Mouse (Mus musculus): ENCODE measurements at regions not wholly inside any gene's neighbourhood (a gene's known extent, or its start where the extent isn't known, plus 50 kb on each side); places are given as distances from the start of the nearest gene placed in this dataset.

DNA sequence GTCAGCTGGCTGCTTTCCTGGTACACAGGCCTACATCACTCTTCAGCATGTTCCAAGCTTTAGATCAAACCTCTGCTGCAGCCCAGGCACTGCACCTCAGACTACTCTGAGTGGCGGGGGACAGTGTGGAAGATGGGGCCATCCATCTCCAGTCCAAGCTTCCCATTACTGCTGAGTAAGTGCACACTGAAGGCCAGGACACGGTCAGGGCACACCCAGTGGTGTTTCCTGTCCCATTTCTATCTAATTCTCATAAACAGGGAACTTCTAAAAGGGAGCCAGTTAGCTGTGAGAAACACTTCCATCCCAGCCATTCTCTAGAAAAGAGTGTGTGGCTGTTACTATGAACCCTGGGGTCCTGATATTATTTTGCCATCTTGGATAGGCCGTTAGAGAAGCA, 298.5 kb upstream of the Zfp637 start:
- no peak for DNase-seq
- intact Hi-C loops (cut with DNase I; ENCODE audit: low total_unique reads) = no loop called here

DNA sequence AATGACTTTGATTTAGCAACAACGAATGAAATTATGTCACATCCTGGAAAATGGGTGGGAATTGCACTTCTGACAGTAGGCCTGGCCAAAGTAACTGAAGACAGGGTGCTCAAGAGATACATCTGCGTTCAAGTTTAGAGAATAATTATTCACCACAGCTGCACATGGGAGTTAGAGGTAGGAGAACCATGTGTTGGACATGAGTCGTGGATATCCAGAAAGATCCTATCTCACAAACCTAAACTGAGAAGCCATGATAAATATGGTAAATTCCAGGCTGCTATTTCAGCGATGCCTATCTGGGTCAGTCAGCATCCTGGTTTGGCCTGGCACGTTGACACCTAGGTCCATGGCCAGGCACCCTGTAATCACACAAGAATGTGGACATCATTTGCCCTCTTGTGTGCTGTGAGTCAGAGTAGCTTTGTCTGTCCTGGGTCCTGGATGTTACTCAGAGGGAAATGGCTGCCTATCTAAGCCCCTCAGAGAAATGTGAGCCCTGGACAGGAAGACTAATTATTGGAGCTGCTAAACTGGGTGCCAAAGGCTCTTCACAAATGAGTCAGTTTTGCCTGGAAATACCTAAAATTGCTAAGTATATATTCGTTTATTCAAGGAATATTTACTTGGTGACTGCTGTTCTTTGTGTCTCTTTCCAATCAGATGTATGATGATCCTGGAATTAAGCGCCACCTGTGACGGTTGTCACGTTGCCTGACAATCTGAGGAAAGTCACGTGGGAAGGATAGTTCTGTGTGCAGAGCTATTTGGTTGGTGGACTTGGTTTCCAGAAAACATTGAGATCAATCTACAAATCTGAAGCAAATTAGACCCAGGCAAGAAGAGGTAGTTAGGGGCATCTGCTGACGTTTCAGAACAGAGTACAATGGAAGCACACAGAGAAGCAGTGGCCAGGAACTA, 296.4 kb upstream of the Zfp637 start:
- no peak for DNase-seq

GRCm38 (mm10) chr6:117550930-117551329, 290.1 kb upstream of the Zfp637 start:
- intact Hi-C loops (cut with DNase I; ENCODE audit: low total_unique reads) = no loop called here
- DNase-seq = no peak

More for the DNA sequence above, 296.4 kb upstream of the Zfp637 start:
- intact Hi-C loops (cut with DNase I; ENCODE audit: low total_unique reads) = no loop called here

DNA sequence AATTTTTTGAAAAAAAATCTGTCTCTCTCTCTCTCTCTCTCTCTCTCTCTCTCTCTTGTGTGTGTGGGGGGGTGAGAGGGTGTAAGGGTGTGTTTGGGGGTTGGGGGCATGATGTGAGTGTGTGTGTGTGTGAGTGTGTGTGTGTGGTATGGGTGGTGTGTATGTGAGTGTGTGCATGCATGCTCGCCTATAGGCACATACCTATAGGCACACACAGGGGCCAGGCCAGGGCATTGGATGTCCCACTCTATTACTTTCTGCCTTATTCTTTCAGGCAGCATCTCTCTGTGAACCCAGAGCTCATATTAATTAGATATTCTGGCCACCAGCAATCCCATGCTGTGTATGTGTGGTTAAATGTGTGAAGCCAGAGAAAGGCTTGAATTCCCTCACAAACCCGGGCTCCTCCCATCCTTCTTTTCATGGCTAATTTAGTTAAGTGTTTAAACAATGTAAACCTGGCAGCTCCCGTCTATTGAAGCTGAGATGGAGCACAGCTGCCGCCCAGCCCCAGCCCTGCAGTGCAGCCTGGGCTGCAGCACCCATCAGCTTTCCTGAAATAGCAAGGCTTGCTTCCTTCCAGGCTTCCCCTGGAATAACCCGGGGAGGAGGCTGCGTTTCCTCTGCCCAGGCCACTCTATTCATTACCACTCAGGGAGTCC, 288.8 kb upstream of the Zfp637 start:
- intact Hi-C loops (cut with DNase I; ENCODE audit: low total_unique reads) = no loop called here

DNA sequence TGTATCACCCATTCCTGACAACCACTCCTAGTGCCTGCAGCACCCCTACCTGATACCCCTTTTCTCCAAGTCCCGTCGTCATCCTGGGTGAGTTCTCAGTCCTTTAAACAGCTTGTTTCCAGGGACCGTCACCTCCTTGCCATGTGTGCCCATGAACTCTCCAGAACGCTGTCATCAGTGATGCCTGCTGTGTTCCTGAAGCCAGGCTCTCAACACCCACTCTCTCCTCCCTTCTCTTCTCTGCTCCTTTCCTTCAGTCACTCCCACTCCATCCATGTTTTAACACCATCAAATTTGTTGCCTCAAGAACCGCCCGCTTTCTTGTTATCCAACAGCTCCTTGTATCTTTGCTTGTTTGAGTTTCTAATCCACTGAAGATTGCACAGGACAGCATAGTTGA, 277.8 kb upstream of the Zfp637 start:
- intact Hi-C loops (cut with DNase I; ENCODE audit: low total_unique reads) = no loop called here
- DNase-seq = no peak

More for the DNA sequence above, 288.8 kb upstream of the Zfp637 start:
- peak; percentile 38 for DNase-seq

DNA sequence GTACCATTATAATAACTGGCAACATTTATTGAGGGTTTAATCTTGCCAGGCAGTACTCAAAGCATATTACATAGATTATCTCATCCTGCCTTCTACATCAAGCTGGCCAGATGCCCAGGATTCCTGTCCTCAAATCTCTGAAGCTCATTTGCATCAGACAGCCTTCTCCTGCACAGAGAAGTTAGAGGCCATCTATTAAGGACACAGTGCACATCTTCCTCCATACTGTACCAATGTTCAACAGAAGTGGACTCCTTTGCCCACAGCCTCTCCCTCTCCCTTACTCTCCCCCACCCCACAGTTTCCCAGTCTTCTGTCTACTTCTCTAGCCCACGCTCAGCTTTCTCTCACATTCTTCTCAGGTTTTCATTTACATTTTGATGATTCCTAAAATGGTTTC, 277.3 kb upstream of the Zfp637 start:
- intact Hi-C loops (cut with DNase I; ENCODE audit: low total_unique reads) = no loop called here
- DNase-seq = no peak

- intact Hi-C loops (cut with DNase I; ENCODE audit: low total_unique reads) = no loop called here
Measured at GRCm38 (mm10) chr6:117566786-117567185, 274.2 kb upstream of the Zfp637 start.

GRCm38 (mm10) chr6:117567691-117568090, 273.3 kb upstream of the Zfp637 start:
- intact Hi-C loops (cut with DNase I; ENCODE audit: low total_unique reads) = no loop called here
- DNase-seq = no peak

More at GRCm38 (mm10) chr6:117566786-117567185, 274.2 kb upstream of the Zfp637 start:
- DNase-seq = no peak

DNA sequence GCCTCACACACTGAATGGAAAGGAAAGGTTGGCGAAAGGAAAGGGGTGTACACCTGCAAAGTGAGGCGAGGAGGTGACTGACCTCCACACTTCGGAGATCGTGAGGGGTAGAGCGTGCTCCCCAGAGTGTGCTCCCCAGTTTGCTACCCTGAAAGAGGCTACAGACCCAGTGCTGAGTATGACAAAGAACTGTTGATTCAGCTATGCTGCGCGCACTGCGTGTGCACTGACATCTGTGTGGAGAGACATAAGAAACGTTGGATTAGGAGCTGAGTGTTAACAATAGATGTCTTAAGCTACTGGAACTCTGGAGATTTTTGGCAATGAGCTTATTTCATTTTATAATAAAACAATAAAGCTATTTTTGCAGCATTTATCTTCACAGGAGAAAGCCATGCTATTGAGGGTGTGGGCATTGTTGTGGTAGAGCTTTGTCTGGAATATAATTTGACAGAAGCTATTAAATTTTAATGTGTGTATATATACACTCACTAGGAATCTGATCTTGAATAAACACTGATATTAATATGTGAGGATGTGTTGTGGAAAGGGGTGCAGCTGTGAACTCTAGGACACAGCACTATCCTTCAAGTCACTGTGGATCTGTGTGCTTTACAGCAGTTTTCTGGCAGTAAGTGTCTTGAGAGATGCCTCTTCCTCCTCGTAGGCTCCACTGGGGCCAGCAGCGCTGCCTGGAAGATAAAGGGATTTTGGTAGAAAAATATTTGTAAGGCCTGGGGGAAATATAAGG, 271.2 kb upstream of the Zfp637 start:
- intact Hi-C loops (cut with DNase I; ENCODE audit: low total_unique reads) = no loop called here
- DNase-seq = no peak

- intact Hi-C loops (cut with DNase I; ENCODE audit: low total_unique reads) = no loop called here
- DNase-seq = no peak
Measured at GRCm38 (mm10) chr6:117570346-117570745, 270.6 kb upstream of the Zfp637 start.

DNA sequence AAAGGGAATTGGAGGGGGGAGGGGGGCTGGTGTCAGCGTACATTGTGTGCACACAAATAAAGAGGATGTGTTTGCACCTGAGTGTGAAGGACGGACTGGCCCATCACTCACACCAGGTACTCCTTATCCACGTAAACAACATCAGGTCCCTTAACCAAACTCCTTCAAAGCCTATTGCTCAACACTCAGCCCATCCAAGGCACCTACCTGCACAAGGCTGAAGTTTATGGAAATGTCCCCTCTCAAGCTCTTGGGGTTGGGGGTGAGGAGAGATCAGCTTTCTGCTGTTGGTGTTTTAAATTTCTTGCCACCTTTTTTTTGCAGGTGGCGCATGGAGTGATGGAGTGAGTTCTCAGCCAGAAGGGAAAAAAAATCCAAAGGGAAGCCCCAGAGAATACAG, 270.2 kb upstream of the Zfp637 start:
- no peak for DNase-seq
- intact Hi-C loops (cut with DNase I; ENCODE audit: low total_unique reads) = no loop called here

DNA sequence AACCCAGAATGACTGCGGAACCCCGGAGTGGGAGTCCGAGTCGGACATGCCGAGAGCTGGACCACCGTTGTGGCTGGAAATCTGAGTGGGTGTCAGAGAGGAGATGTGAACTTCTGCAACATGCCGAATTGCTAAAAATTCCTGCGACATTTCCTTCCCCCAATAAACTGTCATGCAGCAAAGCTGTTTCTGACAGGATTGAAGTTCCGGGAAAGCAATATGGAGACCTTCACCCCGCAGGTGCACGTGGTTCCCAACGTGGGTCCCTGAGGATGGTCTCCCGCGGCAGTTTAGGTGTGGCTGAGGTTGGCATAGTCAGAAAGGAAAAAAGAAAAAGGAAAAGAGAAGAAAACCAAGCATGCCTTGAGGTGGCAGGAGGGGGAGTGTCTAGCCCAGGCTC, 269.0 kb upstream of the Zfp637 start:
- DNase-seq = no peak
- intact Hi-C loops (cut with DNase I; ENCODE audit: low total_unique reads) = no loop called here

GRCm38 (mm10) chr6:117573371-117573770, 267.6 kb upstream of the Zfp637 start:
- DNase-seq = no peak
- intact Hi-C loops (cut with DNase I; ENCODE audit: low total_unique reads) = no loop called here

DNA sequence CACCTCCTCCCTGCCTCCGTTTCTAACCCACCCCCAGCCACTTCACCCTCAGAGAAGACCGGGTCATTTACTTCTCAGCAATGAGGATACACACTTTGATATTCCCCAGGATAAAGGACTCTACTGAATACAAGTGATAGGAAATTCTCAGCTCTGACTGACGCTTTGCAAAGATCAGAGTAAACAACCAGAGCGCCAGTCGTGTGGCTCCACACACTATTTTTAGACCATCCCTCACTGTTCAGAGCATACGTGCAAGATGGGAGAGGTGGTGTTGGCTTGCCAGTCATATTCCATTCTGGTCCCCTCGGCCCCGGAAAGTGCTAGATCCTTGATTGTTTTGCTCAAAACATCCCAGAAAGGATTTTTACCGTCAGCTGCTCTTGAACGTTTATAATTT, 266.8 kb upstream of the Zfp637 start:
- no peak for DNase-seq
- intact Hi-C loops (cut with DNase I; ENCODE audit: low total_unique reads) = no loop called here

GRCm38 (mm10) chr6:117575057-117575456, 265.9 kb upstream of the Zfp637 start:
- intact Hi-C loops (cut with DNase I; ENCODE audit: low total_unique reads) = no loop called here
- DNase-seq = no peak

DNA sequence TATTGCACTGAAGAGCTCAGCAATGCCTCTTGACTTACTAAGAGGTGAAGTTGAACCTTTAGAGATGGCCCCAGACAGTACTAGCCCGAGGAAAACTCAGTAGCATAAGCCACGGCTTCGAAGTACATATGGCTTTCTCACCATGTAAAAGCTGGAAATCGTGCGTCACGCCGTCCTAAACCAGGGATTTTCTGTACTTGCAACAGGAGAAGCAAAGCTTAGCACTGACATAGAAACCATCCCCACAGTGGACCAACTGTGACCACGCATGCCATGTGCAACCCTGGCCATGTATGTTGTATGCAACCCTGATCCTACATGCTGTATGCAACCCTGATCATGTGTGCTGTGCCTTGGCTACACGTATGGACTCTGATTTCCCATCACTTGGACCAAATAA, 265.0 kb upstream of the Zfp637 start:
- no peak for DNase-seq
- intact Hi-C loops (cut with DNase I; ENCODE audit: low total_unique reads) = no loop called here

GRCm38 (mm10) chr6:117577539-117578521, 263.1 kb upstream of the Zfp637 start:
- intact Hi-C loops (cut with DNase I; ENCODE audit: low total_unique reads) = no loop called here

GRCm38 (mm10) chr6:117580951-117581350, 260.0 kb upstream of the Zfp637 start:
- DNase-seq = no peak

More at GRCm38 (mm10) chr6:117577539-117578521, 263.1 kb upstream of the Zfp637 start:
- no peak for DNase-seq

DNA sequence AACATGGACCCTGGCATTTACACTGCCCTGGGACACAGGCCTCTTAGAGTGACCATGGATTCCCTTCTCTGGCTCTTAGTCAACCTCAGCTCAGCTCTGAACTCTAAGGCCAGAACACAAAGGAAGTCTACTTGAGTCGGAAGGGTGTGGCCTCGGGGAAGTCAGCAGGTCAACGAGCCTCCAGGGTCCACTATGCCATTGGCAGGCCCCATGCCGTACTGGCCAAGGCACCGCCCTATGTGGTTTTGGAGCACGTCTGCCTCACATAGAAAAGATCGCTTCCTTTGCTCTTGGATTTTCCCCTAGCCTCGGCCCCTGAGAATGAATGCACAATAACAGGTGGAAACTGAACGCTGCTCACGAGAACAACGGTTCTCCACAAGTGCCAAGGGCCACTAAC, 257.9 kb upstream of the Zfp637 start:
- DNase-seq = peak; percentile 52
- intact Hi-C loops (cut with DNase I; ENCODE audit: low total_unique reads) = no loop called here

More at GRCm38 (mm10) chr6:117580951-117581350, 260.0 kb upstream of the Zfp637 start:
- intact Hi-C loops (cut with DNase I; ENCODE audit: low total_unique reads) = no loop called here

Data from gastrocnemius, postnatal 14 days (tissue).